Mouse (Mus musculus): ENCODE data around the gene Lpin1.

Gene Lpin1

GRCm38 (mm10) chr12:16526134-16526533 lies 84.6 kb downstream of the Lpin1 start:
- no peak for DNase-seq (ENCODE audit: low spot score)

GRCm38 (mm10) chr12:16515183-16515582 lies 95.6 kb downstream of the Lpin1 start:
- DNase-seq (ENCODE audit: low spot score), result no peak

DNA sequence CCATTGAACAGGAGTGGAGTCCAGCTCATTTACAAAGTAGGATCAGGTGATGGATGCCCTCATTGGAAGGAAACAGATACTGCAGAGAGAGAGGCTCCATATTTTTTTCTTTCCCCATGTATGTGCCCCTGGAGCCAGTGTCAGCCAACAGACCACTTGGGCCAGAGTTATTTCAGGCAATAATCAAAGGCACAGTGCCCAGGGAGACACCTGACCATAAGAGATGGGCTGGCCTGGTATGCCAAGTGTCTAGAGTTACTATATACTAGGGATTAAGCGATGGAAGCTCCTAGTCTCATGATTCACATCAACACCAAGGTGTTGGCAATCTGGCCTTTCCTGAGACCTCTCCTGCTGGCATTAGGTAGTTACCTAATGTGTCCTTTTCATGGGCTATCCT lies 97.8 kb downstream of the Lpin1 start:
- no peak for DNase-seq (ENCODE audit: low spot score)

GRCm38 (mm10) chr12:16509122-16509752 lies 101.5 kb downstream of the Lpin1 start:
- DNase-seq (ENCODE audit: low spot score), result peak; percentile 77

DNA sequence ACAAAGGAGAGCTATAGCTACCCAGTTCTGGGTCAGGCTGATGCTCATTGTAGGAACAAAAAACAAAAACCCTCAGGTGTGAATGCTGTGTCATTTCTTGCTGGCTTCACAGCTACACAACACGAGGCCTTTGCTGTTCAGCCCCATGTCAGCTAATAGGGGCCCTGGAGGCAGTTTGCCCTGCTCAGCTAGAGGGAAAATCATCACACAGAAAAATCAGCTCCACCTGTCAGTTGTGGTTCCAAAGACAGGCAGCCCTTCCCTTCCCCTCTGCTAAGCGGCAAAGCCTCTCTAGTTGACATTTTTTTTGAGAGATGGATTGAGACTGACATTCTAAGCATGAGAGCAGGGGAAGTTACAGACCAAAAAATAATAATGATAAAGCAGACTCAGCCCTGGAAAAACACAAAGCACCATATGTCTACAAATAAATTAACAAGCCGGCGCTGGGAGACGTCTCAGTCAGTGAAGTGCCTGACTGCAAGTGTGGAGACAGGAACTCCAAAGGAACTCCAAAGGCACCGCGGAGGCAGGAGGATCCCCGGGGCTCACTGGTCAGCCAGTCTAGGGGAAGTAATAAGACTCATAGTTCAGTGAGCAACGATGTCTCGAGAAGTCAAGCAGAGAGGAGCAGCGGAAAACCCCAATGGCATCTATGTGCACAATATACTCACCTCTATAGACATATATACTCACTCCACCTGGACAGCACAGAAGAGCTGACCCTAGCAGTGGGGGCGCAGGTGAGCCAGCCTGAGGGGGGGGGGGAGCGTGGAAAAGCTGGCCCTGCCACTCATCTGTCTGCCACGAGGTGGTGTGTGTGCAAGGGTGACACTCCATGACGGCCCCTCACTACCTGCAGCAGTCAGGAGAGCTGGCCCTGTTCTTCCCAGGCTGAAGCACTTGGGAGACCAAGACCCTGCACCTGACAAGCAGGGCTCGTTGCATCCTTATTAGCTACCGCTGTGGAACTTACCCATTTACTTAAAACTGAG lies 103.7 kb downstream of the Lpin1 start:
- DNase-seq (ENCODE audit: low spot score), result no peak

DNA sequence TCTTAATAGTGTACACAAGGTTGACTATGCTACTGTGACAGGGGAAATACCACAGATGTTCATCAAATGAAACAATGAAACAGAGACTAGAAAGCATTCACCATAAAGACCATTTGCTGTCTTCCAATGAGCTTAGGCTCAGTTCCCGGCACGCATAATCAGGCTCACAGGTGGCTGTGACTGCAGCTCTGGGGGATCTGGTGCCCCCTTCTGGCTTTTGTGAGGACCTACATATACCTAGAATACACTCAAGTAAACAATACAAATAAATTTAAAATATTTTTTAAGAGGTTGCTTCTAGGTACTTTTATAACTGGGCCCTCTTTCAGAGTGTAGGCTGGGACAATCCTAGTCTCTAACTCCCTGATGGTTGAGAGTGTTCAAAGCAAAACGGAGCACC lies 106.5 kb downstream of the Lpin1 start:
- DNase-seq (ENCODE audit: low spot score), result no peak

DNA sequence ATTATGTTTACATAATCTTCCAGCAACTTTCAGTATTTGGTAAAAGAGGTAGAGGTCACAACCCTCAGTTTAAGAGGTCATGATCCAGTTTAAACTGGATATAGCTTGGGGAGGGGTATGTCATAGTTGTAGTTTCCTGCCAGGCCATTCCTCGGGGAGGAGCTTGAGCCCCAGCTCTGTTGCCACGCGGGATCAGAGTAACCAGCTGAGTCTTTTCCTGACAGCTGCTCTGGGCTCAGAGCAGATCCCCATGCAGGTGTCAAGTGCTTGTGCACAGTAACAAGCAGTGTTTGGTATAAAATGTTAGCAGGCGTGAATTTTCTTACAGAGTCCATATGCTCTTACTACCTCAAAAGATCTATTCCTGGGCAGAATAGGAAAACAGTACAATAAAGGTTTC lies 112.8 kb downstream of the Lpin1 start:
- no peak for DNase-seq (ENCODE audit: low spot score)

GRCm38 (mm10) chr12:16492713-16493112 lies 118.1 kb downstream of the Lpin1 start:
- DNase-seq (ENCODE audit: low spot score), result peak; percentile 18

DNA sequence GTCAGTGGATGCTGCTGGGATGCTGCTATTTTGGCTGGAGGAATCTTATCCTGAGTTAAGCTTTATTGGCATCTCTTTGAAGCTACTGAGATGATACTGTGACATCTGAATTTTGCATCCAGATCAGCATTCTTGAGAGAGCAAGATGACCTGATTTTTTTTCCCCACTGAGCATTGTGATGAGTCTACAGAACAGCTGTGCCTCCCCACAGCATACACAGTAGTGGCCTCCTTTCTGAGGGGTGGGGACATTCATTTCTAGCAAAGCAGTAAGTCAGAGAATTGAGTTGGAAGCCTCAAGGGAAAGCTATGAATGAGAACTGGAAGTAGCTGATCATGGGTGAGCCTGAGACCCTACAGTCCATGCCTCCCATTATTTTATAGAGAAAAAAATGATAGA lies 121.9 kb downstream of the Lpin1 start:
- DNase-seq (ENCODE audit: low spot score), result no peak

DNA sequence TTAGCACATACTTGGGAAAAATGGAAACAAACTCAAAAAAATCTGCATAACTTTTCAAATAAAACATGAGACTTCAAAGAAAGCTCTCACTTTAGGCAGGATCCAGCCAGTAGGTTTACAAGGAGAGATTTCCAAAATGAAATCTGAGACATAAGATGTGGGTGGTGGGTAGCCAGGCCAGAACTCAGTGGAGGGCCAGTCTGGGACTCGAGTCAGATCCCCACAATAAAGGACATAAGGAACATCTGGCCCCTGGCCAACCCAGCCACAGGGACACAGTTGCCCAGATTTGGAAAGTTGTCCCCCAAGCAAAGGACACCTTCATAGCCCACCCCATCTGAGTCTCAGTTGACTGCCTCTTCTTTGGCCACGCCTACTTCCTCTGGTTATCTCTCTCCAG lies 123.3 kb downstream of the Lpin1 start:
- DNase-seq (ENCODE audit: low spot score), result no peak

Measured in MN1 (cell line).